Mouse (Mus musculus): ENCODE measurements around the gene Cacng8. TPM values are rescaled to one million over a fixed set of nuclear protein-coding genes. Genes with fewer than 3 reads are reported as not detected.

Cacng8 gene
- total RNA-seq, 2 experiments from 2014 or later = 368 to 411 TPM

Small RNA genes within 50 kb of the gene (microRNA-seq; reads per million reads assigned to microRNA genes)
- gene Gm23450 = 770 to 920 reads per million in 2 experiments

Other genes with a start within 250 kb of the Cacng8 start
- not detected for gene AU018091, start 221.5 kb upstream of the Cacng8 start, total RNA-seq (2021)
- under 1 TPM in 1 of 2 experiments, not detected in 1; 0.05 TPM for gene Nlrp12, start 140.9 kb upstream of the Cacng8 start, total RNA-seq (2021)
- 10 to 100 TPM; 55.4 to 56.7 TPM for gene Myadm, start 101.6 kb upstream of the Cacng8 start, total RNA-seq (2021)
- gene Prkcg, start 101.5 kb upstream of the Cacng8 start, total RNA-seq (2021) = 100 to 1,000 TPM; 486 to 548 TPM
- 100 to 1,000 TPM; 134 to 148 TPM for gene Cacng7, start 57.7 kb upstream of the Cacng8 start, total RNA-seq (2021)
- gene Cacng6, start 33.5 kb downstream of the Cacng8 start, total RNA-seq (2021) = 1 to 10 TPM; 1.3 to 1.5 TPM
- gene Tarm1, start 111.9 kb downstream of the Cacng8 start, total RNA-seq (2021) = not detected
- 1 to 10 TPM; 1.0 to 1.1 TPM for gene Oscar, start 225.5 kb downstream of the Cacng8 start, total RNA-seq (2021)
- gene Ndufa3, start 226.7 kb downstream of the Cacng8 start, total RNA-seq (2021) = 100 to 1,000 TPM; 549 to 603 TPM
- gene Tfpt, start 239.2 kb downstream of the Cacng8 start, total RNA-seq (2021) = 10 to 100 TPM; 39.2 to 44.2 TPM
- gene Prpf31, start 239.3 kb downstream of the Cacng8 start, total RNA-seq (2021) = 10 to 100 TPM; 49.7 to 55.4 TPM

Data from layer of hippocampus, adult 18-20 months (tissue).